Mouse (Mus musculus) embryonic facial prominence, embryonic 14.5 days (tissue): ENCODE measurements around the gene Srpk3. TPM values are rescaled to one million over a fixed set of nuclear protein-coding genes. Genes with fewer than 3 reads are reported as not detected.

Experiments used
- ATAC-seq: fragments of 200-750 bp; cut with Nextera tagmentation; 2 replicates; pipeline ENCODE4 v1.8.0; 2017; ENCODE audit warnings: low read depth, moderate number of reproducible peaks, moderate TSS enrichment
- DNase-seq: peaks from one replicate; pipeline ENCODE4 v3.0.0-alpha.2; 2015; ENCODE audit warnings: low spot score
- H3K27ac ChIP-seq: fragments of 300-500 bp; sonication (generic); replicated peaks from 2 replicates; pipeline ENCODE4 v1.5.1; 2014; ENCODE audit warnings: low read depth, mild to moderate bottlenecking, low read length, moderate library complexity
- H3K27me3 ChIP-seq: fragments of 300-500 bp; sonication (generic); replicated peaks from 2 replicates; pipeline ENCODE4 v1.6.1; 2014; ENCODE audit warnings: low read length; ENCODE audit not compliant: control insufficient read depth, insufficient read depth
- H3K36me3 ChIP-seq: fragments of 300-500 bp; sonication (generic); 2 replicates; pipeline ENCODE4 v1.6.1; 2014; ENCODE audit warnings: low read length, mixed read lengths; ENCODE audit not compliant: control insufficient read depth, insufficient read depth
- H3K4me1 ChIP-seq: fragments of 300-500 bp; sonication (generic); 2 replicates; pipeline ENCODE4 v1.6.1; 2014; ENCODE audit warnings: antibody characterized with exemption, low read length; ENCODE audit not compliant: control insufficient read depth, insufficient read depth
- H3K4me2 ChIP-seq: fragments of 300-500 bp; sonication (generic); 2 replicates; pipeline ENCODE4 v1.6.1; 2014; ENCODE audit warnings: low read depth, mild to moderate bottlenecking, low read length, moderate library complexity, mixed read lengths
- H3K4me3 ChIP-seq: fragments of 300-500 bp; sonication (generic); 2 replicates; pipeline ENCODE4 v1.5.1; 2014; ENCODE audit warnings: low read depth, mild to moderate bottlenecking, low read length
- H3K9ac ChIP-seq: fragments of 300-500 bp; sonication (generic); 2 replicates; pipeline ENCODE4 v1.6.1; 2014; ENCODE audit warnings: low read depth, mild to moderate bottlenecking, low read length, moderate library complexity, mixed read lengths
- H3K9me3 ChIP-seq: fragments of 300-500 bp; sonication (generic); 2 replicates; pipeline ENCODE4 v1.6.1; 2016; ENCODE audit warnings: low read length; ENCODE audit not compliant: control insufficient read depth
- whole genome bisulfite sequencing: fragments of 180-500 bp; shearing (Covaris S2); extraction: QIAGEN DNeasy Blood & Tissue Kit; methylation state at CpG from one replicate; pipeline ENCODE4 v1.1.7; 2014; 5-methylcytosine and 5-hydroxymethylcytosine counted together
- polyA plus RNA-seq: library from polyadenylated mRNA; unstranded; fragments of >200 nt; fragmentation: Nextera tagmentation; extraction: Ambion mirVana; gene quantifications from 2 replicates; pipeline ENCODE4 v1.2.1, GENCODE M21; 2014

Srpk3 gene
- polyA plus RNA-seq, 1 experiment from 2014 or later, result 63.2 TPM

GRCm38 (mm10) chrX:73758611-73759290, 15.5 kb upstream of the Srpk3 start:
- no peaks in the 10 kb centered on the region for H3K9me3 ChIP-seq
- ATAC-seq, result no peak
- WGBS, result 84% methylated on average over 12 of the region's 13 CpGs
- H3K4me3 ChIP-seq, result no peak overlapping the region
- no peak overlapping the region for H3K27ac ChIP-seq
- H3K4me1 ChIP-seq, result no peaks in the 10 kb centered on the region
- no peak overlapping the region for H3K9ac ChIP-seq
- no peak overlapping the region for H3K4me2 ChIP-seq
- DNase-seq, result no peak
- H3K27me3 ChIP-seq, result no peaks in the 10 kb centered on the region
- H3K36me3 ChIP-seq, result no peaks in the 10 kb centered on the region

GRCm38 (mm10) chrX:73765311-73765710, 8.9 kb upstream of the Srpk3 start:
- Histone ChIP-seq H3K27ac (no peak overlapping the region), H3K4me1 (no peaks in the 10 kb centered on the region), H3K9me3 (no peaks in the 10 kb centered on the region), H3K4me3 (no peak overlapping the region), H3K36me3 (no peaks in the 10 kb centered on the region), H3K9ac (no peak overlapping the region), H3K4me2 (no peak overlapping the region), H3K27me3 (no peaks in the 10 kb centered on the region)
- ATAC-seq (no peak), DNase-seq (peak; percentile 23)
- WGBS, result 78% methylated on average over 1 of the region's 1 CpGs

- WGBS, result 59% methylated on average over 8 of the region's 9 CpGs
Observed at GRCm38 (mm10) chrX:73767267-73767666, 6.9 kb upstream of the Srpk3 start.

GRCm38 (mm10) chrX:73774802-73775483, 738 bp downstream of the Srpk3 start:
- Histone ChIP-seq H3K27ac (no peak overlapping the region; the same call in 1 of the 2 replicates), H3K4me1 (no peaks in the 10 kb centered on the region)
- WGBS, result 74% methylated on average over 10 of the region's 10 CpGs

More at GRCm38 (mm10) chrX:73767267-73767666, 6.9 kb upstream of the Srpk3 start:
- Histone ChIP-seq H3K9ac (no peak overlapping the region), H3K27ac (no peak overlapping the region), H3K36me3 (no peaks in the 10 kb centered on the region), H3K4me3 (no peak overlapping the region), H3K4me1 (no peaks in the 10 kb centered on the region), H3K4me2 (no peak overlapping the region), H3K9me3 (no peaks in the 10 kb centered on the region), H3K27me3 (no peaks in the 10 kb centered on the region)
- DNase-seq (no peak), ATAC-seq (no peak)

GRCm38 (mm10) chrX:73782227-73782626, 8.0 kb downstream of the Srpk3 start:
- WGBS, result 92% methylated on average over 3 of the region's 3 CpGs
- no peak for DNase-seq
- H3K4me2 ChIP-seq, result no peak overlapping the region
- no peaks in the 10 kb centered on the region for H3K9me3 ChIP-seq
- H3K36me3 ChIP-seq, result peaks cover 47% of the 10 kb centered on the region
- no peaks in the 10 kb centered on the region for H3K27me3 ChIP-seq
- H3K4me1 ChIP-seq, result no peaks in the 10 kb centered on the region
- ATAC-seq, result no peak
- no peak overlapping the region for H3K9ac ChIP-seq
- no peak overlapping the region for H3K27ac ChIP-seq
- H3K4me3 ChIP-seq, result no peak overlapping the region

More at GRCm38 (mm10) chrX:73774802-73775483, 738 bp downstream of the Srpk3 start:
- Histone ChIP-seq H3K27me3 (no peaks in the 10 kb centered on the region), H3K9me3 (no peaks in the 10 kb centered on the region), H3K4me3 (no peak overlapping the region), H3K36me3 (peaks cover 24% of the 10 kb centered on the region), H3K9ac (no peak overlapping the region), H3K4me2 (no peak overlapping the region)
- ATAC-seq (peak; percentile 64), DNase-seq (peak; percentile 29)

GRCm38 (mm10) chrX:73785666-73786065, 11.5 kb downstream of the Srpk3 start:
- ATAC-seq, result no peak
- no peaks in the 10 kb centered on the region for H3K27me3 ChIP-seq
- H3K9ac ChIP-seq, result peak overlapping the region; percentile 74
- no peak for DNase-seq
- peak overlapping the region; percentile 59 for H3K4me2 ChIP-seq
- H3K4me1 ChIP-seq, result no peaks in the 10 kb centered on the region
- H3K9me3 ChIP-seq, result no peaks in the 10 kb centered on the region
- peak overlapping the region; percentile 60 for H3K4me3 ChIP-seq
- no peak overlapping the region; the same call in 1 of the 2 replicates for H3K27ac ChIP-seq
- H3K36me3 ChIP-seq, result peaks cover 30% of the 10 kb centered on the region; the same call in 1 of the 2 replicates

- ATAC-seq (peak; percentile 97), DNase-seq (peak; percentile 97)
- Histone ChIP-seq H3K4me3 (peak within 1 kb of the TSS; percentile 60), H3K4me1 (no peaks in the 10 kb centered on the region), H3K36me3 (peaks cover 27% of the 10 kb centered on the region; the same call in 1 of the 2 replicates), H3K9ac (peak within 1 kb of the TSS; percentile 74), H3K27ac (peak within 1 kb of the TSS; percentile 87), H3K27me3 (no peaks in the 10 kb centered on the region), H3K9me3 (no peaks in the 10 kb centered on the region), H3K4me2 (peak within 1 kb of the TSS; percentile 59)
- 16% methylated on average over 34 of the region's 52 CpGs for WGBS
Observed at GRCm38 (mm10) chrX:73786364-73787224, 12.4 kb downstream of the Srpk3 start, which contains the start of the genes Idh3g and Ssr4. TSS of gene Idh3g (minus strand) at chrX:73786897. TSS of gene Ssr4 (plus strand) at chrX:73787028.

GRCm38 (mm10) chrX:73787225-73787558, 13.0 kb downstream of the Srpk3 start:
- H3K9ac ChIP-seq, result peak overlapping the region; percentile 74
- H3K9me3 ChIP-seq, result no peaks in the 10 kb centered on the region
- no peaks in the 10 kb centered on the region for H3K4me1 ChIP-seq
- H3K36me3 ChIP-seq, result peaks cover 21% of the 10 kb centered on the region; the same call in 1 of the 2 replicates
- peak overlapping the region; percentile 59 for H3K4me2 ChIP-seq
- H3K27me3 ChIP-seq, result no peaks in the 10 kb centered on the region
- ATAC-seq (peak; percentile 19; the same call in 1 of the 2 replicates), DNase-seq (no peak)
- peak overlapping the region; percentile 87 for H3K27ac ChIP-seq
- 29% methylated on average over 16 of the region's 22 CpGs for WGBS
- H3K4me3 ChIP-seq, result peak overlapping the region; percentile 60
